Mouse (Mus musculus) thymus, adult 2 months (tissue): ENCODE measurements around the gene Flywch2.

Source experiments
- CTCF ChIP-seq: fragments of 200-500 bp; IDR thresholded peaks from 2 replicates; pipeline ENCODE4 v1.5.1; 2012; ENCODE audit warnings: mild to moderate bottlenecking, control low read depth, low read length, moderate library complexity, borderline replicate concordance; ENCODE audit not compliant: control insufficient read depth, poor library complexity, insufficient read depth; ENCODE audit errors: extremely low read depth
- POLR2A ChIP-seq: fragments of 200-500 bp; IDR thresholded peaks from 2 replicates; pipeline ENCODE4 v1.6.1; 2012; ENCODE audit warnings: mild to moderate bottlenecking, low read length, control low read depth, moderate library complexity; ENCODE audit not compliant: control insufficient read depth, poor library complexity, insufficient read depth; ENCODE audit errors: extremely low read depth

- no peak for TF ChIP-seq POLR2A
- no peak for TF ChIP-seq CTCF
These were observed 28.3 kb downstream of the Flywch2 start for GRCm38 (mm10) chr17:23757581-23757980.
